Mouse (Mus musculus) gonadal fat pad, adult 2 months (tissue): ENCODE data around the gene Smg6. TPM values are rescaled to one million over a fixed set of nuclear protein-coding genes. Genes with fewer than 3 reads are reported as not detected.

ENCODE experiments used
- DNase-seq: peaks from one replicate; pipeline ENCODE4 v3.0.0-alpha.2; 2012; ENCODE audit warnings: low read depth
- polyA plus RNA-seq: library from polyadenylated mRNA; depleted of rRNA; stranded (reverse); fragments of >200 nt; gene quantifications from 2 replicates; pipeline ENCODE4 v1.2.3, GENCODE M21; 2012; rRNA removed

Smg6 gene
- polyA plus RNA-seq, 1 experiment: 29.3 TPM

- no peak for DNase-seq
These were observed 287.9 kb downstream of the Smg6 start for GRCm38 (mm10) chr11:75213372-75214080.

Other genes with a start within 250 kb of the Smg6 start
- 29.1 and 30.4 TPM in 2 replicates for gene Pafah1b1, start 201.2 kb upstream of the Smg6 start, polyA plus RNA-seq
- gene Mettl16, start 155.0 kb upstream of the Smg6 start, polyA plus RNA-seq: 3.9 and 4.1 TPM in 2 replicates
- gene Mnt, start 94.9 kb upstream of the Smg6 start, polyA plus RNA-seq: 11.5 and 18.8 TPM in 2 replicates
- 37.6 and 38.4 TPM in 2 replicates for gene Sgsm2, start 28.8 kb upstream of the Smg6 start, polyA plus RNA-seq
- 9.0 and 13.8 TPM in 2 replicates for gene Tsr1, start 27.8 kb upstream of the Smg6 start, polyA plus RNA-seq
- 18.4 and 19.6 TPM in 2 replicates for gene Srr, start 125 bp downstream of the Smg6 start, polyA plus RNA-seq
- 16.8 and 20.4 TPM in 2 replicates for gene Hic1, start 243.7 kb downstream of the Smg6 start, polyA plus RNA-seq